Mouse (Mus musculus) CH12.LX (cell line): ENCODE measurements around the gene Stox2. TPM values are rescaled to one million over a fixed set of nuclear protein-coding genes. Genes with fewer than 3 reads are reported as not detected.

Experiments used
- DNase-seq: peaks from one replicate; pipeline ENCODE4 v3.0.0-alpha.2; 2013; ENCODE audit errors: extremely low read depth
- H3K27ac ChIP-seq: 2 replicates; pipeline ENCODE4 v1.5.1; 2012; ENCODE audit warnings: low read depth, mild to moderate bottlenecking, control low read depth, moderate library complexity; ENCODE audit not compliant: insufficient read depth
- H3K27me3 ChIP-seq: replicated peaks from 2 replicates; pipeline ENCODE3; 2012; ENCODE audit warnings: inconsistent platforms
- H3K36me3 ChIP-seq, 2 experiments: replicated peaks in 1 of 2; 2 replicates each; pipeline versions ENCODE3 to v1.6.1; 2012; ENCODE audit warnings: inconsistent platforms in 1 of 2, low read length in 1 of 2, mild to moderate bottlenecking in 1 of 2, mixed read lengths in 1 of 2, moderate library complexity in 1 of 2; ENCODE audit not compliant: control insufficient read depth in 1 of 2, insufficient read depth in 1 of 2
- H3K4me1 ChIP-seq, 2 experiments: 2 replicates each; pipeline ENCODE4 v1.6.1; 2012; ENCODE audit warnings: inconsistent platforms in 1 of 2, moderate library complexity in 1 of 2; ENCODE audit not compliant: insufficient read depth in 2 of 2, control insufficient read depth in 1 of 2
- H3K4me2 ChIP-seq: 2 replicates; pipeline ENCODE4 v1.6.1; 2012; ENCODE audit warnings: low read depth, mild to moderate bottlenecking, control low read depth; ENCODE audit not compliant: poor library complexity, insufficient read depth, severe bottlenecking
- H3K4me3 ChIP-seq, 3 experiments: fragments of 150-350 bp in 1 of 3; sonication (generic) in 1 of 3; replicated peaks in 1 of 3; 2 replicates each; pipeline versions ENCODE3 to v1.5.1; 2011 to 2012; ENCODE audit warnings: low read depth in 2 of 3, low read length in 2 of 3, mild to moderate bottlenecking in 2 of 3, moderate library complexity in 2 of 3, control low read depth in 1 of 3, improper control_type of control experiment in 1 of 3, inconsistent platforms in 1 of 3, mixed read lengths in 1 of 3; ENCODE audit not compliant: poor library complexity in 1 of 3
- H3K79me2 ChIP-seq: replicated peaks from 2 replicates; pipeline ENCODE4 v1.6.1; 2012; ENCODE audit warnings: mild to moderate bottlenecking, moderate library complexity; ENCODE audit not compliant: control insufficient read depth, poor library complexity, insufficient read depth, severe bottlenecking; ENCODE audit errors: extremely low read depth
- H3K9ac ChIP-seq: 2 replicates; pipeline ENCODE4 v1.6.1; 2012; ENCODE audit warnings: low read depth, mild to moderate bottlenecking, control low read depth, moderate library complexity; ENCODE audit not compliant: insufficient read depth
- H3K9me3 ChIP-seq: replicated peaks from 2 replicates; pipeline ENCODE3; 2012; ENCODE audit warnings: low read length, inconsistent platforms, mixed read lengths
- BHLHE40 ChIP-seq: IDR thresholded peaks from 2 replicates; pipeline ENCODE4 v1.6.1; 2011; ENCODE audit warnings: mild to moderate bottlenecking, low read depth, low read length, improper control_type of control experiment
- CHD2 ChIP-seq: IDR thresholded peaks from 2 replicates; pipeline ENCODE4 v1.6.1; 2011; ENCODE audit warnings: low read length, improper control_type of control experiment
- CTCF ChIP-seq, 2 experiments: IDR thresholded peaks in 1 of 2; conservative IDR thresholded peaks in 1 of 2; 2 replicates each; pipeline ENCODE4 v1.5.1; 2011 to 2012; ENCODE audit warnings: low read depth in 2 of 2, low read length in 2 of 2, improper control_type of control experiment in 1 of 2, inconsistent platforms in 1 of 2, mild to moderate bottlenecking in 1 of 2, moderate library complexity in 1 of 2
- E2F4 ChIP-seq: IDR thresholded peaks from 2 replicates; pipeline ENCODE4 v1.6.1; 2011; ENCODE audit warnings: low read depth, low read length, improper control_type of control experiment; ENCODE audit not compliant: insufficient replicate concordance
- ELF1 ChIP-seq: IDR thresholded peaks from 2 replicates; pipeline ENCODE4 v1.6.1; 2014; ENCODE audit warnings: low read depth, mild to moderate bottlenecking, inconsistent platforms, low read length, improper control_type of control experiment
- ETS1 ChIP-seq: conservative IDR thresholded peaks from 2 replicates; pipeline ENCODE4 v1.6.1; 2012; ENCODE audit warnings: low read depth, mild to moderate bottlenecking, inconsistent platforms, low read length, improper control_type of control experiment, moderate library complexity
- GABPA ChIP-seq: IDR thresholded peaks from 2 replicates; pipeline ENCODE4 v1.6.1; 2012; ENCODE audit warnings: low read depth, low read length, improper control_type of control experiment, inconsistent platforms; ENCODE audit not compliant: insufficient replicate concordance
- HCFC1 ChIP-seq: IDR thresholded peaks from 2 replicates; pipeline ENCODE4 v1.6.1; 2012; ENCODE audit warnings: low read depth, mild to moderate bottlenecking, inconsistent platforms, low read length, improper control_type of control experiment
- IRF4 ChIP-seq: IDR thresholded peaks from 2 replicates; pipeline ENCODE4 v1.6.1; 2014; ENCODE audit warnings: low read depth, mild to moderate bottlenecking, inconsistent platforms, low read length, improper control_type of control experiment
- MAX ChIP-seq: IDR thresholded peaks from 2 replicates; pipeline ENCODE4 v1.6.1; 2011; ENCODE audit warnings: low read length, improper control_type of control experiment
- MAZ ChIP-seq: IDR thresholded peaks from 2 replicates; pipeline ENCODE4 v1.6.1; 2012; ENCODE audit warnings: low read depth, mild to moderate bottlenecking, inconsistent platforms, low read length, improper control_type of control experiment, moderate library complexity
- MEF2A ChIP-seq: IDR thresholded peaks from 2 replicates; pipeline ENCODE4 v1.6.1; 2014; ENCODE audit warnings: low read depth, mild to moderate bottlenecking, inconsistent platforms, low read length, improper control_type of control experiment, borderline replicate concordance
- MXI1 ChIP-seq: IDR thresholded peaks from 2 replicates; pipeline ENCODE4 v1.6.1; 2011; ENCODE audit warnings: mild to moderate bottlenecking, low read depth, low read length, improper control_type of control experiment
- MYC ChIP-seq: IDR thresholded peaks from 2 replicates; pipeline ENCODE4 v1.6.1; 2011; ENCODE audit warnings: low read depth, mild to moderate bottlenecking, improper control_type of control experiment, low read length
- NELFE ChIP-seq: IDR thresholded peaks from 2 replicates; pipeline ENCODE4 v1.6.1; 2011; ENCODE audit warnings: low read depth, low read length, improper control_type of control experiment
- NRF1 ChIP-seq: IDR thresholded peaks from 2 replicates; pipeline ENCODE4 v1.6.1; 2014; ENCODE audit warnings: low read depth, mild to moderate bottlenecking, inconsistent platforms, low read length, improper control_type of control experiment, moderate library complexity
- POLR2AphosphoS2 ChIP-seq: IDR thresholded peaks from 2 replicates; pipeline ENCODE4 v1.6.1; 2011; ENCODE audit warnings: low read depth, low read length, improper control_type of control experiment
- RAD21 ChIP-seq: IDR thresholded peaks from 2 replicates; pipeline ENCODE4 v1.6.1; 2011; ENCODE audit warnings: low read depth, mild to moderate bottlenecking, low read length, improper control_type of control experiment, moderate library complexity
- RCOR1 ChIP-seq: conservative IDR thresholded peaks from 2 replicates; pipeline ENCODE4 v1.6.1; 2012; ENCODE audit warnings: low read depth, mild to moderate bottlenecking, inconsistent platforms, low read length, improper control_type of control experiment
- SIN3A ChIP-seq: IDR thresholded peaks from 2 replicates; pipeline ENCODE4 v1.6.1; 2012; ENCODE audit warnings: low read length, improper control_type of control experiment, inconsistent platforms
- SMC3 ChIP-seq: IDR thresholded peaks from 2 replicates; pipeline ENCODE4 v1.6.1; 2011; ENCODE audit warnings: low read depth, low read length, improper control_type of control experiment
- TBP ChIP-seq: conservative IDR thresholded peaks from 2 replicates; pipeline ENCODE4 v1.6.1; 2011; ENCODE audit warnings: low read depth, low read length, improper control_type of control experiment
- TCF12 ChIP-seq: IDR thresholded peaks from 2 replicates; pipeline ENCODE4 v1.6.1; 2014; ENCODE audit warnings: low read depth, mild to moderate bottlenecking, inconsistent platforms, low read length, improper control_type of control experiment
- UBTF ChIP-seq: IDR thresholded peaks from 2 replicates; pipeline ENCODE4 v1.6.1; 2012; ENCODE audit warnings: low read depth, mild to moderate bottlenecking, inconsistent platforms, low read length, improper control_type of control experiment, moderate library complexity
- ZC3H11A ChIP-seq: IDR thresholded peaks from 2 replicates; pipeline ENCODE4 v1.6.1; 2012; ENCODE audit warnings: low read depth, mild to moderate bottlenecking, inconsistent platforms, low read length, improper control_type of control experiment
- ZKSCAN1 ChIP-seq: IDR thresholded peaks from 2 replicates; pipeline ENCODE4 v1.6.1; 2012; ENCODE audit warnings: low read depth, inconsistent platforms, low read length, improper control_type of control experiment, borderline replicate concordance
- dilution Hi-C: fragments of 300-500 bp; cut with MboI; formaldehyde crosslinking; loops from 2 replicates; pipeline ENCODE4 v1.14.3; 2020; ENCODE audit warnings: low sequenced_read_pairs; ENCODE audit not compliant: extremely low pct_unique_long_range_greater_than_20kb, extremely low pct_ligation_motif_present
- in situ Hi-C: fragments of 300-500 bp; cut with MboI; formaldehyde crosslinking; loops from 3 replicates; pipeline ENCODE4 v1.14.3; 2019; ENCODE audit warnings: low sequenced_read_pairs, low pct_ligation_motif_present, low pct_unique_long_range_greater_than_20kb, mixed read lengths
- polyA plus RNA-seq: library from polyadenylated mRNA; unstranded; fragments of >175 nt; gene quantifications from 2 replicates; pipeline ENCODE4 v1.2.1, GENCODE M21; 2012; ENCODE audit warnings: low read depth; ENCODE audit not compliant: insufficient read length
- total RNA-seq, 2 experiments: library from RNA; depleted of rRNA; stranded (reverse); fragments of 300-350 nt in 1 of 2; fragments of >200 nt in 1 of 2; gene quantifications; 2 replicates each; pipeline ENCODE4 v1.2.3; 2012 to 2014

Stox2 gene
- total and polyA plus RNA-seq, 3 experiments = 0.23 to 1.0 (median 0.42) TPM

DNA sequence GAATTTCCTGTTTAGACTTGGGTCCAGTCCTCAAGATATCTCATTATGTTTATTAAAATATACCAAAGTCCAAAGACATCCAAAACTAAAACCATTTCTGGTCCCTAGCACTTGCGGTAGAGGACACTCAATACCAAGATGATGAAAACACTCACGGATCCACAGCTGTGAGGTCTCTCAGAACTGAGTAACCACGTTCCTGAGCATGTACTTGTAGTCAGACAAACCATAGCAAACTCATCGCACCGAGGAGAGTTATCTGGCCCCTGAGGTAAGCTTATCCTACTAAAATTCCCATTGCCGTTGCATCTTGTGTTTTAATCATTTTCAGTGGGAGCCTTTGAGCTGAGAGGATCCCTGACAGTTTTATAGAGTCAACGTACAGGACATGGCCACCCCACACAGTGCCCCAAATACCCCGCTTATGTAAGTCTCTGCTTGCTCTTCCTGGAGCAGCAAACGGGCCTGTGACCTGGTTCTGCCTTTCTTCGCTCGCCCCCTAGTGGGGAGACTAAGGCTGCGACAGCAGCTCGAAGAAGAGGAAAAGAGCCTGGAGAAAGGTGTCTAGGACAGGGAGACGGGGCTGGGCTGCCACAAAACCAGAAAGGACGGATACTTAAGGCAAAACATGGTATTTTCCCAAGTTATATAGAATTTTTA lies 75.6 kb downstream of the Stox2 start:
- in situ Hi-C loops = loop anchor here (10.0 kb wide), 1 partner anchor 706 kb away; no protein-coding TSS in a partner anchor
- Histone ChIP-seq H3K9me3 (no peaks in the 10 kb centered on the region), H3K9ac (peak overlapping the region; percentile 53; the same call in 1 of the 2 replicates), H3K79me2 (no peaks in the 10 kb centered on the region), H3K27me3 (no peaks in the 10 kb centered on the region), H3K4me1 (peaks cover 0 to 18% of the 10 kb centered on the region in 2 experiments; a peak in 2 of 4 replicates), H3K4me3 (peak overlapping the region in 2 of 3 experiments; percentile 16 to 47), H3K4me2 (peak overlapping the region; percentile 99), H3K27ac (no peak overlapping the region), H3K36me3 (no peaks in the 10 kb centered on the region)
- dilution Hi-C loops = no loop called here
- DNase-seq = peak; percentile 85
- TF ChIP-seq MXI1 (0 out of 2 replicates have a peak, but pooled peaks have one; percentile 57), SMC3 (peak; percentile 92), MEF2A (peak; percentile 44; the same call in 1 of the 2 replicates), HCFC1 (0 out of 2 replicates have a peak, but pooled peaks have one; percentile 6), MAZ (no peak), IRF4 (peak; percentile 39; the same call in 1 of the 2 replicates), NELFE (peak; percentile 14; the same call in 1 of the 2 replicates), MYC (peak; percentile 32; the same call in 1 of the 2 replicates), TCF12 (no peak), SIN3A (peak; percentile 66; the same call in 1 of the 2 replicates), RAD21 (peak; percentile 91), NRF1 (0 out of 2 replicates have a peak, but pooled peaks have one; percentile 16), ELF1 (peak; percentile 72), CHD2 (0 out of 2 replicates have a peak, but pooled peaks have one; percentile 25), CTCF (conservative IDR thresholded peaks at IDR 0.05 in 1 of 2, IDR thresholded peaks at IDR 0.05 in 1 of 2; ENCODE audit: low read depth in 2 of 2, low read length in 2 of 2) (peak; percentile 62 to 93), ETS1 (no peak), POLR2AphosphoS2 (no peak), RCOR1 (peak; percentile 57; the same call in 1 of the 2 replicates), ZC3H11A (peak; percentile 80)

DNA sequence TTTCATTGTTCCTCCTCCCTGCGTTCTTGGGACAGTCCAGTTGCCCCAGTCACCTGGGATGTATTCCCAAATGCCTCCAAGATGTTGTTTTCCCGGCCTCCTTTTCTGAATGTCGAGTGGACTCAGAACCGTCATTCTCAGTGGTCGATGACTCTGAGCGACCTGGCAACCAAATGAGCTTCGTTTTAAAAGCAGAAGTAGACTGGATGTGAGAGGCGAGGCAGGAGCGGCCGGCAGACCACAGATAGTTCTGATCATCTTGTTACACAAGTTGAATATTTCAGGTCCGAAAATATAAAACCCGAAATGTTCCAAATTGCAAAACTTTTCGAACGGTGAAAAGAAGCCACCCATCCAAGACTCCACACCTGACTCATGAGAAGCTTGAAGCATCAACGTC lies 76.2 kb downstream of the Stox2 start:
- TF ChIP-seq UBTF (no peak), RCOR1 (no peak), CHD2 (no peak), MXI1 (no peak), MYC (no peak), TCF12 (no peak), ZC3H11A (no peak), ZKSCAN1 (no peak), ETS1 (no peak), BHLHE40 (no peak), MAX (no peak), GABPA (no peak), NELFE (no peak), E2F4 (no peak), TBP (no peak)
- TF ChIP-seq, all 38 proteins: peak for 0
- peaks cover 0 to 18% of the 10 kb centered on the region in 2 experiments; a peak in 2 of 4 replicates for H3K4me1 ChIP-seq
- no peak overlapping the region for H3K27ac ChIP-seq
- no peak overlapping the region for H3K4me3 ChIP-seq
- H3K9me3 ChIP-seq = no peaks in the 10 kb centered on the region
- in situ Hi-C loops = loop anchor here (10.0 kb wide), 1 partner anchor 705 kb away; no protein-coding TSS in a partner anchor
- no peaks in the 10 kb centered on the region for H3K27me3 ChIP-seq
- DNase-seq = peak; percentile 54
- dilution Hi-C loops = no loop called here
- no peaks in the 10 kb centered on the region for H3K36me3 ChIP-seq
- peak overlapping the region; percentile 53; the same call in 1 of the 2 replicates for H3K9ac ChIP-seq
- peak overlapping the region; percentile 99 for H3K4me2 ChIP-seq
- no peaks in the 10 kb centered on the region for H3K79me2 ChIP-seq
